Mouse (Mus musculus): Measurements from ENCODE around the gene Fstl3. TPM values are rescaled to one million over a fixed set of nuclear protein-coding genes. Genes with fewer than 3 reads are reported as not detected.

Fstl3 gene
- total and polyA plus RNA-seq, 2 experiments from 2014 or later = 3.4 to 3.9 TPM

- DNase-seq (ENCODE audit: low spot score) (no peak), ATAC-seq (ENCODE audit: low FRiP score) (no peak)
- H3K27ac ChIP-seq (ENCODE audit: low read depth, low read length) = no peak overlapping the region
- WGBS = 42% methylated on average over 27 of the region's 27 CpGs
- no peaks in the 10 kb centered on the region for H3K36me3 ChIP-seq (ENCODE audit: insufficient read depth, low read length)
- peak; percentile 57 for TF ChIP-seq CTCF (IDR thresholded peaks at IDR 0.05)
- no peaks in the 10 kb centered on the region for H3K9me3 ChIP-seq (ENCODE audit: low read length)
- no peaks in the 10 kb centered on the region for H3K27me3 ChIP-seq (ENCODE audit: insufficient read depth, low read length)
- no peaks in the 10 kb centered on the region; the same call in 1 of the 2 replicates for H3K4me1 ChIP-seq (ENCODE audit: insufficient read depth, low read length)
- no peak overlapping the region for H3K4me3 ChIP-seq (ENCODE audit: low read depth, low read length)
- no peak overlapping the region for H3K4me2 ChIP-seq (ENCODE audit: low read depth, low read length, poor library complexity, severe bottlenecking)
- H3K9ac ChIP-seq (replicated peaks; ENCODE audit: low read length, poor library complexity, severe bottlenecking) = no peak overlapping the region
Observed at GRCm38 (mm10) chr10:79783920-79784800, 7.1 kb downstream of the Fstl3 start.

- ATAC-seq (ENCODE audit: low FRiP score) = no peak
- no peaks in the 10 kb centered on the region for H3K9me3 ChIP-seq (ENCODE audit: low read length)
- WGBS = 36% methylated on average over 7 of the region's 7 CpGs
- H3K27ac ChIP-seq (ENCODE audit: low read depth, low read length) = no peak overlapping the region
- peaks cover 3% of the 10 kb centered on the region; the same call in 1 of the 2 replicates for H3K4me1 ChIP-seq (ENCODE audit: insufficient read depth, low read length)
- no peaks in the 10 kb centered on the region for H3K27me3 ChIP-seq (ENCODE audit: insufficient read depth, low read length)
- peak; percentile 94 for TF ChIP-seq CTCF (IDR thresholded peaks at IDR 0.05)
- H3K9ac ChIP-seq (replicated peaks; ENCODE audit: low read length, poor library complexity, severe bottlenecking) = no peak overlapping the region
- no peaks in the 10 kb centered on the region for H3K36me3 ChIP-seq (ENCODE audit: insufficient read depth, low read length)
- H3K4me2 ChIP-seq (ENCODE audit: low read depth, low read length, poor library complexity, severe bottlenecking) = no peak overlapping the region
- peak; percentile 82 for DNase-seq (ENCODE audit: low spot score)
- H3K4me3 ChIP-seq (ENCODE audit: low read depth, low read length) = no peak overlapping the region
Observed at GRCm38 (mm10) chr10:79788386-79789158, 11.5 kb downstream of the Fstl3 start.

- Histone ChIP-seq H3K9ac (replicated peaks; ENCODE audit: low read length, poor library complexity, severe bottlenecking) (no peak overlapping the region), H3K36me3 (ENCODE audit: insufficient read depth, low read length) (no peaks in the 10 kb centered on the region), H3K4me3 (ENCODE audit: low read depth, low read length) (no peak overlapping the region), H3K4me2 (ENCODE audit: low read depth, low read length, poor library complexity, severe bottlenecking) (no peak overlapping the region), H3K27me3 (ENCODE audit: insufficient read depth, low read length) (no peaks in the 10 kb centered on the region), H3K4me1 (ENCODE audit: insufficient read depth, low read length) (peaks cover 3% of the 10 kb centered on the region; the same call in 1 of the 2 replicates), H3K27ac (ENCODE audit: low read depth, low read length) (no peak overlapping the region), H3K9me3 (ENCODE audit: low read length) (no peaks in the 10 kb centered on the region)
- TF ChIP-seq CTCF (IDR thresholded peaks at IDR 0.05) = no peak
- no peak for ATAC-seq (ENCODE audit: low FRiP score)
- no peak for DNase-seq (ENCODE audit: low spot score)
- 71% methylated on average over 2 of the region's 2 CpGs for WGBS
Observed at GRCm38 (mm10) chr10:79789581-79789980, 12.5 kb downstream of the Fstl3 start.

- Histone ChIP-seq H3K27ac (ENCODE audit: low read depth, low read length) (no peak within 1 kb of the TSS), H3K36me3 (ENCODE audit: insufficient read depth, low read length) (no peaks in the 10 kb centered on the region), H3K9me3 (ENCODE audit: low read length) (no peaks in the 10 kb centered on the region), H3K4me1 (ENCODE audit: insufficient read depth, low read length) (peaks cover 10% of the 10 kb centered on the region; the same call in 1 of the 2 replicates), H3K9ac (replicated peaks; ENCODE audit: low read length, poor library complexity, severe bottlenecking) (no peak within 1 kb of the TSS), H3K4me3 (ENCODE audit: low read depth, low read length) (no peak within 1 kb of the TSS), H3K4me2 (ENCODE audit: low read depth, low read length, poor library complexity, severe bottlenecking) (no peak within 1 kb of the TSS), H3K27me3 (ENCODE audit: insufficient read depth, low read length) (no peaks in the 10 kb centered on the region)
- TF ChIP-seq CTCF (IDR thresholded peaks at IDR 0.05) = no peak
- ATAC-seq (ENCODE audit: low FRiP score) (no peak), DNase-seq (ENCODE audit: low spot score) (no peak)
- WGBS = 92% methylated on average over 4 of the region's 4 CpGs
Observed at GRCm38 (mm10) chr10:79790861-79791260, 13.8 kb downstream of the Fstl3 start, which contains the start of gene Prss57. TSS of gene Prss57 (minus strand) at chr10:79790961.

- H3K27ac ChIP-seq (ENCODE audit: low read depth, low read length) = no peak overlapping the region
- H3K9ac ChIP-seq (replicated peaks; ENCODE audit: low read length, poor library complexity, severe bottlenecking) = peak overlapping the region; percentile 98; the same call in 1 of the 2 replicates
- H3K4me1 ChIP-seq (ENCODE audit: insufficient read depth, low read length) = peaks cover 13% of the 10 kb centered on the region; the same call in 1 of the 2 replicates
- DNase-seq (ENCODE audit: low spot score) (no peak), ATAC-seq (ENCODE audit: low FRiP score) (no peak)
- no peaks in the 10 kb centered on the region for H3K9me3 ChIP-seq (ENCODE audit: low read length)
- no peaks in the 10 kb centered on the region for H3K27me3 ChIP-seq (ENCODE audit: insufficient read depth, low read length)
- 86% methylated on average over 5 of the region's 5 CpGs for WGBS
- H3K4me3 ChIP-seq (ENCODE audit: low read depth, low read length) = peak overlapping the region; percentile 96
- H3K4me2 ChIP-seq (ENCODE audit: low read depth, low read length, poor library complexity, severe bottlenecking) = peak overlapping the region; percentile 80
- no peak for TF ChIP-seq CTCF (IDR thresholded peaks at IDR 0.05)
- no peaks in the 10 kb centered on the region for H3K36me3 ChIP-seq (ENCODE audit: insufficient read depth, low read length)
Observed at GRCm38 (mm10) chr10:79792339-79793040, 15.4 kb downstream of the Fstl3 start.
